Mouse (Mus musculus) left cerebral cortex, adult 2 months (tissue): Measurements from ENCODE around the gene Rspry1. TPM values are rescaled to one million over a fixed set of nuclear protein-coding genes. Genes with fewer than 3 reads are reported as not detected.

Experiments
- DNase-seq, 2 experiments: peaks; one replicate each; pipeline ENCODE4 v3.0.0; 2021 to 2022; ENCODE audit warnings: low spot score in 2 of 2, mixed read lengths in 1 of 2; ENCODE audit errors: extremely low spot score in 1 of 2
- H3K27ac ChIP-seq: fragments of 200-600 bp; 2 replicates; pipeline ENCODE4 v1.8.1; 2022
- H3K4me3 ChIP-seq: fragments of 200-600 bp; 2 replicates; pipeline ENCODE4 v1.8.1; 2022
- CTCF ChIP-seq: fragments of 200-600 bp; IDR thresholded peaks from 2 replicates; pipeline ENCODE4 v1.8.1; 2022; ENCODE audit warnings: antibody characterized with exemption, mild to moderate bottlenecking, moderate library complexity
- intact Hi-C: fragments of 180-260 bp; cut with DNase I; formaldehyde crosslinking; loops from one replicate; pipeline ENCODE4 v1.15.1; 2025
- total RNA-seq, 2 experiments: library from RNA; stranded (reverse); gene quantifications; 2 replicates each; pipeline ENCODE4 v1.2.3; 2021

Gene Rspry1
- total RNA-seq, 2 experiments from 2014 or later, result 28.1 to 32.9 TPM

- no peak overlapping the region for H3K4me3 ChIP-seq
- peak overlapping the region; percentile 42; the same call in 1 of the 2 replicates for H3K27ac ChIP-seq
- no peak for TF ChIP-seq CTCF
- peak; percentile 64 to 76 for DNase-seq
- intact Hi-C loops, result no loop called here
These were observed 27.4 kb upstream of the Rspry1 start for GRCm38 (mm10) chr8:94574159-94574907.

- no peak for DNase-seq
- no peak overlapping the region for H3K4me3 ChIP-seq
- intact Hi-C loops, result no loop called here
- no peak overlapping the region for H3K27ac ChIP-seq
- TF ChIP-seq CTCF, result no peak
These were observed 26.6 kb upstream of the Rspry1 start for GRCm38 (mm10) chr8:94575148-94575547.

GRCm38 (mm10) chr8:94581820-94582483, 19.8 kb upstream of the Rspry1 start:
- DNase-seq, result no peak
- no peak for TF ChIP-seq CTCF
- intact Hi-C loops, result loop anchor here (5.0 kb wide), 1 partner anchor 240 kb away; no protein-coding TSS in a partner anchor
- Histone ChIP-seq H3K4me3 (no peak overlapping the region), H3K27ac (no peak overlapping the region)

- intact Hi-C loops, result loop anchor here (5.0 kb wide), 1 partner anchor 240 kb away; no protein-coding TSS in a partner anchor
These were observed 19.2 kb upstream of the Rspry1 start for GRCm38 (mm10) chr8:94582569-94582968.

GRCm38 (mm10) chr8:94584238-94584817, 17.4 kb upstream of the Rspry1 start:
- intact Hi-C loops, result loop anchor here (1.0 to 5.0 kb wide), 3 partner anchors 56 to 242 kb away; no protein-coding TSS in a partner anchor
- no peak overlapping the region for H3K27ac ChIP-seq
- peak; percentile 81 for TF ChIP-seq CTCF

More at GRCm38 (mm10) chr8:94582569-94582968, 19.2 kb upstream of the Rspry1 start:
- Histone ChIP-seq H3K4me3 (no peak overlapping the region), H3K27ac (no peak overlapping the region)
- no peak for TF ChIP-seq CTCF
- no peak for DNase-seq

GRCm38 (mm10) chr8:94591691-94592090, 10.0 kb upstream of the Rspry1 start:
- Histone ChIP-seq H3K4me3 (no peak overlapping the region), H3K27ac (no peak overlapping the region)
- intact Hi-C loops, result loop anchor here (2.0 kb wide), 1 partner anchor 111 kb away; no protein-coding TSS in a partner anchor
- TF ChIP-seq CTCF, result no peak
- no peak for DNase-seq

More at GRCm38 (mm10) chr8:94584238-94584817, 17.4 kb upstream of the Rspry1 start:
- DNase-seq, result peak; percentile 57 to 61
- H3K4me3 ChIP-seq, result no peak overlapping the region

- Histone ChIP-seq H3K4me3 (no peak overlapping the region), H3K27ac (no peak overlapping the region)
- no peak for DNase-seq
- peak; percentile 61 for TF ChIP-seq CTCF
- intact Hi-C loops, result no loop called here
These were observed 7.5 kb upstream of the Rspry1 start for GRCm38 (mm10) chr8:94594211-94594610.

GRCm38 (mm10) chr8:94600478-94600877, 1.3 kb upstream of the Rspry1 start:
- no peak for TF ChIP-seq CTCF
- DNase-seq, result no peak
- intact Hi-C loops, result loop anchor here (5.0 kb wide), 1 partner anchor 212 kb away; the partner anchor contains the start of gene Ccl17
- Histone ChIP-seq H3K27ac (no peak overlapping the region), H3K4me3 (peak overlapping the region; percentile 99)

- TF ChIP-seq CTCF, result no peak
- intact Hi-C loops, result loop anchor here (5.0 kb wide), 1 partner anchor 211 kb away; the partner anchor contains the start of gene Ccl17
- peak overlapping the region; percentile 91 for H3K27ac ChIP-seq
- H3K4me3 ChIP-seq, result peak overlapping the region; percentile 99
- peak in 1 of 2 experiments; percentile 41 for DNase-seq
These were observed 617 bp upstream of the Rspry1 start for GRCm38 (mm10) chr8:94601034-94601606.

- intact Hi-C loops, result loop anchor here (5.0 kb wide), 1 partner anchor 210 kb away; the partner anchor contains the start of gene Ccl17
- TF ChIP-seq CTCF, result no peak
- peak overlapping the region; percentile 99 for H3K4me3 ChIP-seq
- DNase-seq, result peak in 1 of 2 experiments; percentile 12
- peak overlapping the region; percentile 89 for H3K27ac ChIP-seq
These were observed 864 bp downstream of the Rspry1 start for GRCm38 (mm10) chr8:94602471-94603131.

GRCm38 (mm10) chr8:94604030-94604429, 2.3 kb downstream of the Rspry1 start:
- intact Hi-C loops, result loop anchor here (5.0 kb wide), 1 partner anchor 208 kb away; the partner anchor contains the start of gene Ccl17
- DNase-seq, result no peak

More at GRCm38 (mm10) chr8:94604030-94604429, 2.3 kb downstream of the Rspry1 start:
- no peak for TF ChIP-seq CTCF
- Histone ChIP-seq H3K4me3 (no peak overlapping the region), H3K27ac (no peak overlapping the region)
